Mouse (Mus musculus) forebrain, embryonic 16.5 days (tissue): ENCODE measurements at regions not wholly inside any gene's neighbourhood (a gene's known extent, or its start where the extent isn't known, plus 50 kb on each side); places are given as distances from the start of the nearest gene placed in this dataset.

Experiments
- ATAC-seq: fragments of 200-750 bp; cut with Nextera tagmentation; 2 replicates; pipeline ENCODE4 v1.8.0; 2017; ENCODE audit warnings: mild to moderate bottlenecking, moderate library complexity
- H3K27ac ChIP-seq: fragments of 300-500 bp; sonication (generic); 2 replicates; pipeline ENCODE4 v1.5.1; 2014; ENCODE audit warnings: low read length, control low read depth
- H3K27me3 ChIP-seq: fragments of 300-500 bp; sonication (generic); replicated peaks from 2 replicates; pipeline ENCODE4 v1.6.1; 2014; ENCODE audit warnings: low read length; ENCODE audit not compliant: control insufficient read depth, insufficient read depth
- H3K36me3 ChIP-seq: fragments of 300-500 bp; sonication (generic); 2 replicates; pipeline ENCODE4 v1.6.1; 2014; ENCODE audit not compliant: control insufficient read depth, insufficient read depth
- H3K4me1 ChIP-seq: fragments of 300-500 bp; sonication (generic); replicated peaks from 2 replicates; pipeline ENCODE4 v1.6.1; 2014; ENCODE audit warnings: low read length; ENCODE audit not compliant: control insufficient read depth, insufficient read depth
- H3K4me2 ChIP-seq: fragments of 300-500 bp; sonication (generic); 2 replicates; pipeline ENCODE4 v1.6.1; 2014; ENCODE audit warnings: mild to moderate bottlenecking, low read length, control low read depth
- H3K4me3 ChIP-seq: fragments of 300-500 bp; sonication (generic); replicated peaks from 2 replicates; pipeline ENCODE4 v1.5.1; 2014; ENCODE audit warnings: mild to moderate bottlenecking, low read length, control low read depth
- H3K9ac ChIP-seq: fragments of 300-500 bp; sonication (generic); replicated peaks from 2 replicates; pipeline ENCODE4 v1.6.1; 2014; ENCODE audit warnings: low read depth, low read length, control low read depth
- H3K9me3 ChIP-seq: fragments of 300-500 bp; sonication (generic); 2 replicates; pipeline ENCODE4 v1.6.1; 2016; ENCODE audit warnings: low read length; ENCODE audit not compliant: control insufficient read depth
- WGBS: fragments of 180-500 bp; shearing (Covaris S2); extraction: QIAGEN DNeasy Blood & Tissue Kit; methylation state at CpG from one replicate; pipeline ENCODE4 v1.1.7; 2014; 5-methylcytosine and 5-hydroxymethylcytosine counted together

- Histone ChIP-seq H3K27ac (no peak overlapping the region), H3K36me3 (no peaks in the 10 kb centered on the region), H3K9ac (no peak overlapping the region), H3K9me3 (no peaks in the 10 kb centered on the region), H3K4me1 (no peaks in the 10 kb centered on the region), H3K27me3 (no peaks in the 10 kb centered on the region), H3K4me2 (no peak overlapping the region), H3K4me3 (no peak overlapping the region)
- WGBS = 75% methylated on average over 3 of the region's 3 CpGs
- no peak for ATAC-seq
Observed at GRCm38 (mm10) chr12:96476344-96476743, 784.3 kb downstream of the Flrt2 start.

- Histone ChIP-seq H3K9me3 (no peaks in the 10 kb centered on the region), H3K27me3 (no peaks in the 10 kb centered on the region), H3K4me2 (no peak overlapping the region), H3K36me3 (no peaks in the 10 kb centered on the region), H3K27ac (no peak overlapping the region), H3K4me3 (no peak overlapping the region), H3K4me1 (no peaks in the 10 kb centered on the region), H3K9ac (no peak overlapping the region)
- WGBS = 69% methylated on average over 1 of the region's 1 CpGs
- no peak for ATAC-seq
Observed at GRCm38 (mm10) chr12:96488448-96488960, 796.5 kb downstream of the Flrt2 start.

- 94% methylated on average over 1 of the region's 1 CpGs for WGBS
- no peak for ATAC-seq
Observed at GRCm38 (mm10) chr12:96509658-96510057, 817.6 kb downstream of the Flrt2 start.

DNA sequence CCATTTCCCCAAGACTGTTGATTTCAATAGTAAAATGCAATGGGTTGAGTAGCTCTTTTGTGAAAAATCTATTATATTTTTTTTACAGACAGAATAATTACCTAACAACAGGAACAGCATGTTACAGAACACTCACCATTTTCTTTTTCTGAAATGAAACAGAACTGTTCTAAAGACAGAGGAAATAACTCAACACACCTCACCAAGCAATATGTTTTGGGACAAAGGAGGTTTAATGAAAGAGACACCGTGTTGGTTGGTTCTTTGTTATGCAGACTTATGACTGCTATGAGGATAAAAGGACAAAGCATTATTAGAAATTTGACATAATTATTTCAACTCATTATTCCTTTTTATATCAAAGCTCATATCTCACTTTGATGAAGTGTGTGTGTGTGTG, 866.8 kb downstream of the Flrt2 start:
- no peak overlapping the region for H3K9ac ChIP-seq
- H3K36me3 ChIP-seq = no peaks in the 10 kb centered on the region
- H3K4me2 ChIP-seq = no peak overlapping the region
- 54% methylated on average over 1 of the region's 1 CpGs for WGBS
- no peaks in the 10 kb centered on the region for H3K9me3 ChIP-seq
- H3K4me1 ChIP-seq = no peaks in the 10 kb centered on the region
- ATAC-seq = no peak
- no peak overlapping the region for H3K27ac ChIP-seq
- no peak overlapping the region for H3K4me3 ChIP-seq
- no peaks in the 10 kb centered on the region for H3K27me3 ChIP-seq

More at GRCm38 (mm10) chr12:96509658-96510057, 817.6 kb downstream of the Flrt2 start:
- no peak overlapping the region for H3K4me2 ChIP-seq
- no peak overlapping the region for H3K4me3 ChIP-seq
- H3K4me1 ChIP-seq = no peaks in the 10 kb centered on the region
- no peaks in the 10 kb centered on the region for H3K36me3 ChIP-seq
- H3K9me3 ChIP-seq = no peaks in the 10 kb centered on the region
- no peak overlapping the region for H3K27ac ChIP-seq
- no peaks in the 10 kb centered on the region for H3K27me3 ChIP-seq
- H3K9ac ChIP-seq = no peak overlapping the region

- ATAC-seq = no peak
- Histone ChIP-seq H3K36me3 (no peaks in the 10 kb centered on the region), H3K4me2 (no peak overlapping the region), H3K4me3 (no peak overlapping the region), H3K27ac (no peak overlapping the region), H3K27me3 (no peaks in the 10 kb centered on the region), H3K4me1 (no peaks in the 10 kb centered on the region), H3K9ac (no peak overlapping the region), H3K9me3 (0 out of 2 replicates have a peak, but pooled peaks cover 2% of the 10 kb centered on the region)
- WGBS = 73% methylated on average over 3 of the region's 3 CpGs
Observed at GRCm38 (mm10) chr12:96594845-96595244, 902.8 kb downstream of the Flrt2 start.

DNA sequence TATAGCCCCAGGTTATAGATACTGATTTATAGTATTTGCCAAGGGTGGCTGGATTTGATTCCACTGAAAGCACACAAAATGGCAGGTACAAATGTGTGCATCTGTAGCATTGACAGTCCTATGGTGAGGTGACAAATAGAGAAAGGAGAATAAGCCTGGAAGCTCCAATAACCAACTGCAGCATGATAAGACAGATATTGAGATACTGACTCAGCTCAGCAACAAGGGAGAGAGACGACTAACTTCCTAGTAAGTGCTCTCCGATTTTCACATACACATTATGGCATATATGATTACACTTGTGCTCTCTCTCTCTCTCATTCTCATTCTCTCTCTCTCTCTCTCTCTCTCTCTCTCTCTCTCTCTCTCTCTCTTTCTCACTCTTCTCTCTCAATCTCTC, 923.1 kb downstream of the Flrt2 start:
- H3K36me3 ChIP-seq = no peaks in the 10 kb centered on the region
- no peak overlapping the region for H3K9ac ChIP-seq
- ATAC-seq = no peak
- H3K9me3 ChIP-seq = no peaks in the 10 kb centered on the region
- H3K27ac ChIP-seq = no peak overlapping the region
- H3K27me3 ChIP-seq = no peaks in the 10 kb centered on the region
- H3K4me3 ChIP-seq = no peak overlapping the region
- H3K4me1 ChIP-seq = no peaks in the 10 kb centered on the region
- 94% methylated on average over 2 of the region's 2 CpGs for WGBS
- H3K4me2 ChIP-seq = no peak overlapping the region

DNA sequence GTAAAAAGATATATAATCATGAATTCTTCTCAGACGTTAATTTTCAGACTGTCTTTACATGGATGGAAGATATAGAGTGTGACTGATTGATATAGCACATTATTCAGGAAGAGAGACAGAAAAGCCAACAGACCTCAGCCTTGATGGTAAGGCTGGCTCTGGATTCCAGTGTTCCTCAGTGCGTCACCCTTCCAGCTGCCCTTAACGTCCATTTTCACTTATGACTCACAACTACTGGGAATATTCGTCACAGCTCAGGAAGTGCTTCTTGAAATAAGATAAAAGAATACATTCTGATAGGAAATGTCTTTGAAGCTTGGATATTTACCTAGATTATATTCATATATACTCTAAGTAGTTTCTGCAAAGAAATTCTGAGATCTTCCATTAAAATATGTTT, 923.8 kb downstream of the Flrt2 start:
- Histone ChIP-seq H3K9ac (no peak overlapping the region), H3K4me3 (no peak overlapping the region), H3K4me1 (no peaks in the 10 kb centered on the region), H3K4me2 (no peak overlapping the region), H3K9me3 (no peaks in the 10 kb centered on the region), H3K27ac (no peak overlapping the region), H3K27me3 (no peaks in the 10 kb centered on the region), H3K36me3 (no peaks in the 10 kb centered on the region)
- WGBS = 90% methylated on average over 4 of the region's 4 CpGs
- ATAC-seq = no peak

DNA sequence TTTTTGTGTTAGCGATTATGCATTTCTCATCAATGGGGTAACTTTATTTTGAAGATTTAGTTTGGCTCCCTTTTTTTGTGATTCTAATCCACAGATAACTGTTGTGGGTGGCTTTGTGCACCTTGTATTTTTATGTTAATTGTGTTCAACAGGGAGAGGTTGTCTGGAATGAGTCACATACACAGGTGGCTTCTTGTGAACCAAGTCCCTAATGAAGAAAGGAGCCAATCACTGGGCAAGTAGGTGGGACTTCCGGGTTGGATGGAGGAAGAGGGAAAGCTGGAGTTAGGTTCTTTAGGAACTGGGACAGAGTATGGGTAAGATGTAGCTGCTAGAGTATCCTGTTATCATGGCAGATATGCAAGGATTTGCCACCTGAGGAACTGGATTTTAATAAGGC, 925.2 kb downstream of the Flrt2 start:
- H3K9me3 ChIP-seq = no peaks in the 10 kb centered on the region
- H3K27me3 ChIP-seq = no peaks in the 10 kb centered on the region
- H3K4me2 ChIP-seq = no peak overlapping the region
- no peak overlapping the region for H3K4me3 ChIP-seq
- H3K4me1 ChIP-seq = no peaks in the 10 kb centered on the region
- no peaks in the 10 kb centered on the region for H3K36me3 ChIP-seq
- no peak for ATAC-seq
- 95% methylated on average over 2 of the region's 2 CpGs for WGBS
- H3K9ac ChIP-seq = no peak overlapping the region
- H3K27ac ChIP-seq = no peak overlapping the region
